Mouse (Mus musculus) CD4-positive helper T cell, adult 2 months (primary cell): ENCODE results near the gene Lmcd1.
"Not testable (repeated sequence)": the region's sequence is repeated elsewhere in the genome, so short reads cannot be mapped to it uniquely, and the experiment has no call there.

Experiments
- DNase-seq: peaks from one replicate; pipeline ENCODE4 v3.0.0-alpha.2; 2012; ENCODE audit warnings: low read depth, missing footprints, low spot score

Gene Lmcd1

DNA sequence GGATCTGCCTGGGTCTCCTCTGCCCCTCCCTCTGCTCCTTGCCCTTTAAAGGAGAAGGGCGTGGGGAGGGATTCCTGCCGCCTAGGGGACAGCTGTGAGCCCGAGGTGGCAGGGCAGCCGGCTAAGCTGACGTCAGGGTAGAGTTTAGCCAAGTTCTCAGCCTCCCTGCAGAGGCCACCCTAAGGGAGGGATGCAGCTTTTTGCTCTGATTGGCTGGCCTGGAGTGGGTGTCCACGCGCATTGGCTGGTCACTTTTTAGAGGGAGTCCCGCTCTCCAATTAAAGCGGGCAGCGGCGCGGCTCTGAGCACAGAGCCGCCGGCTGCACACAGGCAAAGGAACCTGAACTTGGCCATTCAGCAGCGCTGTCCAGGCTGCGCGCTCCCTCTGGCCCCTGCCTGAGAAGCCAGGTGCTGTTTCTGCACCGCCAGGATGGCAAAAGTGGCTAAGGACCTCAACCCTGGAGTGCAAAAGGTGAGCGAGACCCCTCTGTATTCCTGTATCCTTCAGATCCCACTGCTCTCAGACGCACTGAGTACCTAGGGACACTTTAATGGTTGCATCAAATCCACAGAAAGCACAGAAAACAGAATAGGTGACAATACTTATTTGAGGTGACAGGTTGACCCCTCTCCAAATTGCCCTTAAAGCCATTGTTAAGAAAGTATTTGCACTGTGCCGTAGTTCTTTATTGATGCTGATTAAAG is at the start of gene Lmcd1:
Gene Lmcd1 (plus strand): TSS at position 258 of the 705 bp plus-strand sequence.
- DNase-seq, result no peak

DNA sequence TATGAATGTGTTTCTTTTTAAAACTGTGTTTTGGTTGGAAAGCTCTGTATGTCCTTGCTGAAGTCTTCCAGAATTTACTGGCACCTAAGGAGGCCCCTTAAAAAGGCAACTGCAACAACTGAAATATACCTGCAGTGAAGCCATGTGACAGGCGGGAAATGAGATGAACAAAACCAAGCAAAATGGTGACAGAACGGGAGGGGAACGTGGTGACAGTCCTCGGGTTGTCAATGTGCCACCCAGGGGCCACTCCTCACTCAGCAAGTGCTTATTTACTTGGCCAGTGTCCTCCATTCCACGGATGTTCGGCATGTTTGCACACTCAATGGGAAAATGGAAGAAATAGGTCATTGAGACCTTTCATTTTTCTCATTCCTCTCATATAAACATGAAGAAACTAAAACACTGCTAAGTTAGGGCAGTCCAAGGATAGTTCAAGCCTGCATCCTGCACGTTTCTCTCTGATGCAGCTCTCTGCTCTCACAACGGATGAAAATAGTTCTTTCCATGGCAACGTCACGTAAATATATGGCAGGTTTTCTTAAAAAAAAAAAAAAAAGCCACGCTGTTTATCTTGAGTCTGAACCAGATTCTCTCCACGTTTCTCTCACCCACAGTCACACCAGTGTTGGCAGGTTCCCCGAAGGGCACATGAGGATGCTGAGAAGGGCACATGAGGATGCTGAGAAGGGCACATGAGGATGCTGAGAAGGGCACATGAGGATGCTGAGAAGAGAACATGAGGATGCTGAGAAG is 49.5 kb upstream of the Lmcd1 start:
- DNase-seq, result no peak

- DNase-seq, result no peak
Measured at GRCm38 (mm10) chr6:112236775-112237174, 36.8 kb upstream of the Lmcd1 start.

GRCm38 (mm10) chr6:112242216-112242615 is 31.3 kb upstream of the Lmcd1 start:
- DNase-seq, result no peak

GRCm38 (mm10) chr6:112245639-112246038 is 27.9 kb upstream of the Lmcd1 start:
- DNase-seq, result no peak

DNA sequence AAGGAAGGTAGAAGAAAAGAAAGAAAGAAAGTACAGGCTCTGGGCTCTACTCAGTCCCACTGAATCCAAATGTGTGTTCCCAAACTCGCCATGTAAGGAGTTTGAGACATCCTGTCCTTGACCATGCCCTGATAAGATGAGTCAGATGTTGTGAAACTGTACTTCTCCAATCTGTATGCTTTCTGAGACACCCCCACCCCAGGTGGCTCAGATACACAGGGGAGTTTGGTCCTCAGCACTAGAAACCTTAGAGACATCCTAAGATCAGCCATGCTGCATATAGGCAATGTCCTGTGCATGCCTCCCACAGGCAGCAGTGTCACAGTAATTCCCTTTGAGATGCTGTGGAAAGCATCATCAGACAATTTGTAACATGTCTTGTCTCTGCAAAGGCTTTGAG is 26.9 kb upstream of the Lmcd1 start:
- DNase-seq, result no peak

DNA sequence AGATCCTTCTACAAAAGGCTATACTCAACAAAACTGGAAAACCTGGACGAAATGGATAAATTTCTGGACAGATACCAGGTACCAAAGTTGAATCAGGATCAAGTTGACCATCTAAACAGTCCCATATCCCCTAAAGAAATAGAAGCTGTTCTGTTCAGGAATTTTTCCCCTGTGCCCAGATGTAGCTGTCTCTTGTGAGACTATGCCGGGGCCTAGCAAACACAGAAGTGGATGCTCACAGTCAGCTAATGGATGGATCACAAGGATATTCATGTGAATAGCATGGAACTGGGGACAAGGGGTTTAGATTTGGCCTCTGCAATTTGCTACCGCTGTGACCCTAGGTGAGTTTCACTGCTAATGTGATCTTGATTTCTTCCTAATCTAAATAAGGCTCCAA is 19.6 kb upstream of the Lmcd1 start:
- not testable (repeated sequence) for DNase-seq

DNA sequence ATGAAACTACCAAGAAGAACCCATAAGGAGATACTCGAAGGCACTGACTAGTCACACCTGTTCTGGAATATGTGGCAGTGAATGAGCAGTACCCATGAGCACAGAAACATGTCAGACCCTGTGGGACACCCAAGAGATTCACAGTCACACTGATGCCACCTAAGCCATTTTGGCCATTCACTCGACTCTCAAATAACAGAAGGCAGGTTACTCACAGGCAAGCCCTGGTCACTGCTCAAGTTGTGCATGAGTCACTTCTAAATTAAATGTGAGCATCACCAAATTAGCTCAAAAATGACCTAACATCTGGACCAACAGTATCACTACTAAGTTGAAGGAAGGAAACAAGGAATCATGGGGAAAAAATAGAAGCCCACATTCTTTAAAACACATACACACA is 18.6 kb upstream of the Lmcd1 start:
- no peak for DNase-seq

GRCm38 (mm10) chr6:112255388-112256225 is 18.0 kb upstream of the Lmcd1 start:
- no peak for DNase-seq

GRCm38 (mm10) chr6:112256599-112256998 is 17.0 kb upstream of the Lmcd1 start:
- DNase-seq, result no peak

- DNase-seq, result no peak
Measured at GRCm38 (mm10) chr6:112261089-112261488, 12.5 kb upstream of the Lmcd1 start.

GRCm38 (mm10) chr6:112264321-112264720 is 9.2 kb upstream of the Lmcd1 start:
- DNase-seq, result no peak

DNA sequence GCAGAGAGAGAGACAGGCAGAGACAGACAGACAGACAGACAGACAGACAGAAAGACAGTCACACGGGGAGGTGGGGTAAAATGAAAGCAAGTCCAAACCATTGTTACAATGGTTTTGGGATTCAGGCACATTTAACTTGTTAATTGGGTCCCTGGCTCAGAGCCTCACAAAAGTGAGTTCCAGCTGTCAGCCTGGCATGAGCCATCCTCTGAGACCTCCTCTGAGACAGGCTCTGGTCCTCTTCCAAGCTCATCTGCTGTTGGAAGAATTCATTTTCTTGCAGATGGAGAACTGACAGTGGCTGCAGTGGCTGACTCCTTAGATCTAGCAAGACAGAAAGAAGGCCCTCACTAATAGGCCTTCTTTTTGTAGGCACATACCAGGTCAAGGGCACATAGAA is 6.9 kb upstream of the Lmcd1 start:
- DNase-seq, result no peak

DNA sequence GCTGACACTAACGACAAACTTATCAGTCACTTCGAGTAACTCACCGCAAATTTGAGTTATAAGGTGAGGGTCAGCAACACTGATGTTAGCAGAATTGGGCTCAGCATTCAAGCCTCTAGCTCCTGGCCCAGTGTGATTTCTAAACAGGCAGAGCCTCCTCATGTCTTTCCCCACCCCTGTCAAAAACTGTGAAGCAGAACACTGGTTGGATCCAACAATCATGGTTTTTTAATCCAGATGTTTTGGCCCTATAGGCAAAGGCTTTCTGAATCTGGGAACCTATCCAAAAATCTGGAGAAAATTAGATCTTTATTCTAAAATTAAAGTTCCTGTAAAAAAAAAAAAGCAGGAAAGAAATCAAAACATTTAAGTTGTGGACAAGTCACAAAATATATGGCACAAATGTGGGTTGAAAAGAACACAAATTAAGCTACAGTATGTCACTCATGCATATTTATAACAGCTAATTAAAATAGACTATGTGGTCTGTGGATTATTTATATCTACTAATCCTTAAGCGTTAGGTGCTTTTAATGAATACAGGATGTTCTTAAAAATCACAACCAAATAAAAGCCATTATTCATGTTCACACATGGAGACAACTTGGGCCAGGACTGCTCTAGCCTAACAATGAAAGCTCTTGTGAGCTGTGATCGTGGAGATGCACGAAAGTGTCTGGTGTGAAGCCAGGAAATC is 5.7 kb upstream of the Lmcd1 start:
- no peak for DNase-seq

GRCm38 (mm10) chr6:112274261-112275055 is 900 bp downstream of the Lmcd1 start:
- no peak for DNase-seq

DNA sequence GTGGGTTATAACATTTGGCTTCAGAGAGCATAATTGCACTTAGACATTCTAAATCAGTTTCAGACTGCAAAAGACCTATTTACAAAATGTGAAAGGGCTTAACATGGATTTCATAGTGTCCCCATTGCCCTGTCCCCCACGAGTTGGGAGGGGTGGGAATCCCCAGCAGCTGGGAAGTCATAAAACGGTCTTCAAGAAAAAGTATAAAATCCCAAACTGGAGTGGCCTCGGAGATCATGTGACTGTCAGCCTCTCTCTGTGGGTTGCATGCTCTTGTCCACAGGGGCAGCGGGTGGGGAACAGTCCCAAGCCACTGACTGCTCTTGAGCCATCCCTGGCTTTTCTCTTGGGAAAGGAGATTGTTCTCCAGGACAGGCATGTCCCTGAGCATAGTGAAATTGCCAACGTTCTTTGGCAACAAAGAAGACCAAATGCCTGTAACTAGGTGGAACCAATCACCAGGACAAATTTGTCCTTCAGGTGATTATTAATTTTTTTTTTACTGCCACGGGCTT is 2.2 kb downstream of the Lmcd1 start:
- DNase-seq, result no peak

DNA sequence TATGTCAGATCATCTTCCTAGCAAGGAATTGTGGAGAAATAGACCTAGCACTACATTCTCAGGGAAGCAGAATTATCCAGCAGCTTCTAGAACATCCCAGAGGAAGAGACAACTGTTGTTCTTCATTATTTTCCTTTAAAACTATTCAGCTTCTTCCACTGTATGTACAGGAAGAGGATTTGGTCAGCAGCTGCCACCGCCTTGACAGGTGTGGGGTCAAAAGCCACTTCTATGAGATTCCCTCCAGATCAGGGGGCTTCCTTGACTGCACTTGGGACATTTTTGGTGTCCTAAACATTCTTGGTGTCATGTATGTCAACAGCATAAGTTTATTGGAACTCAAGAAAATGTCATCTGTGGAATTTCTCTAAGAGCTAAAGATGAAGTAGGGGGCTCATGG is 5.2 kb downstream of the Lmcd1 start:
- no peak for DNase-seq

DNA sequence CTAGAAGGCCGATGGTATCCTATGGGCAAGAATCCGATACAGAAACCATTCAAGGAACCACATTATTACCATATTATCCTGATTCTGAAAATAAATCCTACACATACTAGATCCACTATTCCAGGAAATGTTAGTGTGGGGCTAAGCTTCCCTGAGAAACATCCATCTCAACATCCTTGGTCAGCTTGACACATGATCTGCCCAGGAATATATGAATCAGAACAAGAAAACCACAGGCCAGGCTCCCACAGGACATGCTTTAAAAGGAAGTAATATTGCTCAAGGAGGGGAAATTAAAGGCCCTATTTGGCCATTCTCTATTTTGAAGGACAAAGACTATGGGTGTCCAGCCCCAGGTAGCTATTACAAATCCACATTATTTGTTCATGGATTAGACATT is 6.6 kb downstream of the Lmcd1 start:
- DNase-seq, result no peak

GRCm38 (mm10) chr6:112280945-112281344 is 7.4 kb downstream of the Lmcd1 start:
- no peak for DNase-seq

- no peak for DNase-seq
Measured at GRCm38 (mm10) chr6:112281935-112282334, 8.4 kb downstream of the Lmcd1 start.

GRCm38 (mm10) chr6:112284087-112284486 is 10.5 kb downstream of the Lmcd1 start:
- no peak for DNase-seq
